Comparison of ENCODE assay signal across 25 mouse cellular contexts in genomic region chr5:27255247-27255646, GRCm38 (mm10).
DNase-seq lines count a peak whose midpoint lies in the region; ATAC-seq and TF ChIP-seq lines count a peak whose summit lies in the region.
"Had no signal": no experiment of that assay in that cellular context is flagged by ENCODE, and none has a peak within 500 bp of the region (broad histone marks: within the 10 kb centered on the region; RNA-seq: fewer than 3 reads in every experiment).

No protein-coding gene starts in this region.

- no peaks in the 10 kb centered on the region for H3K27me3 ChIP-seq in hindbrain, postnatal 0 days (ENCODE audit: insufficient read depth, low read length)
- no peaks in the 10 kb centered on the region for H3K27me3 ChIP-seq in hindbrain, embryonic 12.5 days
- H3K27me3 ChIP-seq: limb, embryonic 13.5 days; lung, embryonic 15.5 days; neural tube, embryonic 13.5 days had no signal

- H3K9me3 ChIP-seq in hindbrain, postnatal 0 days (ENCODE audit: low read length) = no peaks in the 10 kb centered on the region
- no peaks in the 10 kb centered on the region for H3K9me3 ChIP-seq in hindbrain, embryonic 12.5 days (replicated peaks)
- H3K9me3 ChIP-seq: lung, embryonic 15.5 days had no signal

- H3K9ac ChIP-seq in hindbrain, postnatal 0 days (replicated peaks; ENCODE audit: low read length) = no peak overlapping the region
- no peak overlapping the region for H3K9ac ChIP-seq in hindbrain, embryonic 12.5 days
- H3K9ac ChIP-seq: limb, embryonic 13.5 days; lung, embryonic 15.5 days; neural tube, embryonic 13.5 days had no signal

- WGBS in hindbrain, postnatal 0 days = 67% methylated on average over 2 of the region's 2 CpGs
- WGBS in hindbrain, embryonic 12.5 days = 92% methylated on average over 2 of the region's 2 CpGs

- no peaks in the 10 kb centered on the region for H3K4me1 ChIP-seq in hindbrain, postnatal 0 days (ENCODE audit: insufficient read depth, low read length)
- no peaks in the 10 kb centered on the region for H3K4me1 ChIP-seq in hindbrain, embryonic 12.5 days
- H3K4me1 ChIP-seq: limb, embryonic 13.5 days; lung, embryonic 15.5 days; neural tube, embryonic 13.5 days had no signal

- no peaks in the 10 kb centered on the region for H3K36me3 ChIP-seq in hindbrain, postnatal 0 days (ENCODE audit: insufficient read depth, low read length)
- no peaks in the 10 kb centered on the region for H3K36me3 ChIP-seq in hindbrain, embryonic 12.5 days
- H3K36me3 ChIP-seq: limb, embryonic 13.5 days; lung, embryonic 15.5 days; neural tube, embryonic 13.5 days had no signal

- peak; percentile 20 for DNase-seq in adrenal gland, postnatal 25 days
- no peak for DNase-seq in adrenal gland, postnatal 4 days (ENCODE audit: low spot score in 2 of 2)
- DNase-seq in gastrocnemius, postnatal 10 days = peak; percentile 6
- DNase-seq in gastrocnemius, postnatal 36 days = no peak
- DNase-seq in hindbrain, postnatal 0 days (ENCODE audit: low spot score) = peak; percentile 63
- peak; percentile 32 for DNase-seq in brain, adult 2 months (ENCODE audit: low read depth, low spot score)
- DNase-seq: cerebellum, adult 11 months; cerebellum, postnatal 25 days; heart, adult 18-20 months; heart, postnatal 36 days; kidney, postnatal 25 days; right cerebral cortex, postnatal 4 days; thymus, adult 18-20 months; thymus, postnatal 25 days had no signal

- peak; percentile 78 for ATAC-seq in hindbrain, postnatal 0 days
- no peak for ATAC-seq in hindbrain, embryonic 12.5 days (ENCODE audit: low FRiP score)
- ATAC-seq: CD4-positive, CD25-positive, alpha-beta regulatory T cell, adult 4 months; forebrain, embryonic 14.5 days; intestine, postnatal 0 days had no signal

- H3K27ac ChIP-seq in hindbrain, postnatal 0 days = no peak overlapping the region
- H3K27ac ChIP-seq in hindbrain, embryonic 12.5 days = no peak overlapping the region
- H3K27ac ChIP-seq: limb, embryonic 13.5 days; lung, embryonic 15.5 days; neural tube, embryonic 13.5 days; stomach, postnatal 0 days had no signal

- intact Hi-C loops in gastrocnemius, postnatal 36 days (cut with DNase I) = no loop called here

- no peak overlapping the region for H3K4me2 ChIP-seq in hindbrain, postnatal 0 days (ENCODE audit: low read depth, low read length)
- H3K4me2 ChIP-seq in hindbrain, embryonic 12.5 days (replicated peaks) = no peak overlapping the region
- H3K4me2 ChIP-seq: heart, embryonic 11.5 days; limb, embryonic 13.5 days; liver, embryonic 11.5 days; lung, embryonic 15.5 days; midbrain, embryonic 11.5 days; neural tube, embryonic 13.5 days had no signal

- no peak overlapping the region for H3K4me3 ChIP-seq in hindbrain, postnatal 0 days (ENCODE audit: low read length)
- H3K4me3 ChIP-seq in hindbrain, embryonic 12.5 days = no peak overlapping the region
- H3K4me3 ChIP-seq: limb, embryonic 13.5 days; lung, embryonic 15.5 days; neural tube, embryonic 13.5 days had no signal

- no peak for TF ChIP-seq CTCF in hindbrain, postnatal 0 days (IDR thresholded peaks at IDR 0.05; ENCODE audit: low read depth)

Comparison
In these comparisons a context has a peak if more than half of its experiments do, and no peak if none do; other contexts are left out.
1. DNase-seq: peak in adrenal gland, postnatal 25 days (single experiment), gastrocnemius, postnatal 10 days (single experiment), hindbrain, postnatal 0 days (single experiment) and brain, adult 2 months (single experiment); none in adrenal gland, postnatal 4 days (0 of 2) and gastrocnemius, postnatal 36 days (0 of 2).